Mouse (Mus musculus) forebrain, postnatal 0 days (tissue): ENCODE measurements around the gene Nup133. TPM values are rescaled to one million over a fixed set of nuclear protein-coding genes. Genes with fewer than 3 reads are reported as not detected.

ENCODE experiments used
- ATAC-seq: fragments of 200-750 bp; cut with Nextera tagmentation; 2 replicates; pipeline ENCODE4 v1.8.0; 2017; ENCODE audit warnings: mild to moderate bottlenecking, moderate library complexity
- DNase-seq: peaks from one replicate; pipeline ENCODE4 v3.0.0-alpha.2; 2015
- H3K27ac ChIP-seq: fragments of 300-500 bp; sonication (generic); 2 replicates; pipeline ENCODE4 v1.5.1; 2014; ENCODE audit warnings: low read depth, mild to moderate bottlenecking, antibody characterized with exemption, low read length, moderate library complexity, mixed read lengths
- H3K27me3 ChIP-seq: fragments of 300-500 bp; sonication (generic); 2 replicates; pipeline ENCODE4 v1.6.1; 2014; ENCODE audit warnings: mild to moderate bottlenecking, low read length, mixed read lengths; ENCODE audit not compliant: insufficient read depth
- H3K36me3 ChIP-seq: fragments of 300-500 bp; sonication (generic); 2 replicates; pipeline ENCODE4 v1.6.1; 2014; ENCODE audit warnings: mild to moderate bottlenecking, moderate library complexity; ENCODE audit not compliant: insufficient read depth
- H3K4me1 ChIP-seq: fragments of 300-500 bp; sonication (generic); 2 replicates; pipeline ENCODE4 v1.6.1; 2014; ENCODE audit warnings: antibody characterized with exemption; ENCODE audit not compliant: insufficient read depth
- H3K4me2 ChIP-seq: fragments of 300-500 bp; sonication (generic); 2 replicates; pipeline ENCODE4 v1.6.1; 2014; ENCODE audit warnings: low read depth, mild to moderate bottlenecking, moderate library complexity
- H3K4me3 ChIP-seq: fragments of 300-500 bp; sonication (generic); 2 replicates; pipeline ENCODE4 v1.5.1; 2014; ENCODE audit warnings: low read depth, low read length, mixed read lengths
- H3K9ac ChIP-seq: fragments of 300-500 bp; sonication (generic); 2 replicates; pipeline ENCODE4 v1.6.1; 2014; ENCODE audit warnings: mild to moderate bottlenecking
- H3K9me3 ChIP-seq: fragments of 300-500 bp; sonication (generic); 2 replicates; pipeline ENCODE4 v1.6.1; 2016; ENCODE audit warnings: low read length
- CTCF ChIP-seq: sonication (generic); IDR thresholded peaks from 2 replicates; pipeline ENCODE4 v1.5.1; 2016; ENCODE audit warnings: antibody characterized with exemption, control low read depth, low read depth
- WGBS: fragments of 180-500 bp; shearing (Covaris S2); extraction: QIAGEN DNeasy Blood & Tissue Kit; methylation state at CpG from one replicate; pipeline ENCODE4 v1.1.7; 2014; 5-methylcytosine and 5-hydroxymethylcytosine counted together
- polyA plus RNA-seq: library from polyadenylated mRNA; unstranded; fragments of >200 nt; fragmentation: Nextera tagmentation; extraction: Ambion mirVana; gene quantifications from 2 replicates; pipeline ENCODE4 v1.2.1, GENCODE M21; 2015
- total RNA-seq: library from RNA; depleted of rRNA; stranded (reverse); fragments of >200 nt; gene quantifications from 2 replicates; pipeline ENCODE4 v1.2.3, GENCODE M21; 2014; rRNA removed

The Nup133 gene
- total RNA-seq, result 21.9 and 31.8 TPM in 2 replicates
- polyA plus RNA-seq, result 16.4 and 17.3 TPM in 2 replicates

GRCm38 (mm10) chr8:123948942-123949685 lies at the start of gene Nup133:
Nup133 (minus strand) TSS chr8:123949265.
- Histone ChIP-seq H3K36me3 (peaks cover 26% of the 10 kb centered on the region), H3K27me3 (no peaks in the 10 kb centered on the region), H3K4me3 (peak within 1 kb of the TSS; percentile 95), H3K4me1 (peaks cover 10% of the 10 kb centered on the region; the same call in 1 of the 2 replicates), H3K4me2 (peak within 1 kb of the TSS; percentile 85), H3K27ac (peak within 1 kb of the TSS; percentile 82), H3K9ac (peak within 1 kb of the TSS; percentile 61), H3K9me3 (no peaks in the 10 kb centered on the region)
- ATAC-seq, result peak; percentile 92
- no peak; the same call in 1 of the 2 replicates for TF ChIP-seq CTCF
- under 1% methylated on average over 77 of the region's 77 CpGs for WGBS
- peak; percentile 100 for DNase-seq

GRCm38 (mm10) chr8:123993997-123994396 lies 44.9 kb upstream of the Nup133 start:
- Histone ChIP-seq H3K27ac (no peak overlapping the region), H3K9me3 (no peaks in the 10 kb centered on the region), H3K27me3 (no peaks in the 10 kb centered on the region), H3K36me3 (0 out of 2 replicates have a peak, but pooled peaks cover 11% of the 10 kb centered on the region), H3K4me3 (no peak overlapping the region), H3K4me1 (no peaks in the 10 kb centered on the region), H3K4me2 (no peak overlapping the region), H3K9ac (no peak overlapping the region)
- DNase-seq (no peak), ATAC-seq (no peak)
- WGBS, result 98% methylated on average over 3 of the region's 3 CpGs
- no peak for TF ChIP-seq CTCF

GRCm38 (mm10) chr8:123993597-123993996 lies 44.5 kb upstream of the Nup133 start:
- no peak overlapping the region for H3K9ac ChIP-seq
- DNase-seq (no peak), ATAC-seq (no peak)
- H3K36me3 ChIP-seq, result 0 out of 2 replicates have a peak, but pooled peaks cover 11% of the 10 kb centered on the region
- H3K4me1 ChIP-seq, result no peaks in the 10 kb centered on the region
- H3K27me3 ChIP-seq, result no peaks in the 10 kb centered on the region
- no peaks in the 10 kb centered on the region for H3K9me3 ChIP-seq
- H3K4me2 ChIP-seq, result no peak overlapping the region
- H3K4me3 ChIP-seq, result no peak overlapping the region
- TF ChIP-seq CTCF, result no peak
- H3K27ac ChIP-seq, result no peak overlapping the region
- 90% methylated on average over 5 of the region's 5 CpGs for WGBS

GRCm38 (mm10) chr8:123992587-123992986 lies 43.5 kb upstream of the Nup133 start:
- WGBS, result 65% methylated on average over 8 of the region's 8 CpGs
- DNase-seq (peak; percentile 19), ATAC-seq (no peak)
- H3K4me1 ChIP-seq, result no peaks in the 10 kb centered on the region
- H3K4me3 ChIP-seq, result no peak overlapping the region
- 0 out of 2 replicates have a peak, but pooled peaks cover 11% of the 10 kb centered on the region for H3K36me3 ChIP-seq
- H3K9ac ChIP-seq, result no peak overlapping the region
- peak; percentile 44 for TF ChIP-seq CTCF
- no peak overlapping the region for H3K4me2 ChIP-seq
- H3K27me3 ChIP-seq, result no peaks in the 10 kb centered on the region
- H3K27ac ChIP-seq, result no peak overlapping the region
- no peaks in the 10 kb centered on the region for H3K9me3 ChIP-seq

- no peaks in the 10 kb centered on the region for H3K9me3 ChIP-seq
- H3K36me3 ChIP-seq, result no peaks in the 10 kb centered on the region
- no peak for TF ChIP-seq CTCF
- no peak for DNase-seq
- H3K9ac ChIP-seq, result no peak overlapping the region
- no peaks in the 10 kb centered on the region for H3K27me3 ChIP-seq
- no peak overlapping the region for H3K4me2 ChIP-seq
- H3K4me1 ChIP-seq, result no peaks in the 10 kb centered on the region
- H3K27ac ChIP-seq, result no peak overlapping the region
- H3K4me3 ChIP-seq, result no peak overlapping the region
- ATAC-seq, result no peak
- WGBS, result 91% methylated on average over 13 of the region's 13 CpGs
These were observed 41.4 kb upstream of the Nup133 start for GRCm38 (mm10) chr8:123990277-123991049.

- DNase-seq (no peak), ATAC-seq (no peak)
- Histone ChIP-seq H3K4me3 (no peak overlapping the region), H3K9ac (no peak overlapping the region), H3K27ac (no peak overlapping the region), H3K4me2 (no peak overlapping the region), H3K9me3 (no peaks in the 10 kb centered on the region), H3K36me3 (no peaks in the 10 kb centered on the region), H3K27me3 (no peaks in the 10 kb centered on the region), H3K4me1 (no peaks in the 10 kb centered on the region)
- WGBS, result 79% methylated on average over 7 of the region's 7 CpGs
- TF ChIP-seq CTCF, result no peak
These were observed 40.1 kb upstream of the Nup133 start for GRCm38 (mm10) chr8:123989128-123989527.

- TF ChIP-seq CTCF, result no peak
- no peak overlapping the region for H3K9ac ChIP-seq
These were observed 39.6 kb upstream of the Nup133 start for GRCm38 (mm10) chr8:123988605-123989038.

More at GRCm38 (mm10) chr8:123988605-123989038, 39.6 kb upstream of the Nup133 start:
- H3K27ac ChIP-seq, result no peak overlapping the region
- no peaks in the 10 kb centered on the region for H3K9me3 ChIP-seq
- H3K4me2 ChIP-seq, result no peak overlapping the region
- no peak for DNase-seq
- no peaks in the 10 kb centered on the region for H3K4me1 ChIP-seq
- no peaks in the 10 kb centered on the region for H3K36me3 ChIP-seq
- ATAC-seq, result no peak
- WGBS, result 83% methylated on average over 6 of the region's 6 CpGs
- no peaks in the 10 kb centered on the region for H3K27me3 ChIP-seq
- no peak overlapping the region for H3K4me3 ChIP-seq
